Mouse (Mus musculus) hindbrain, embryonic 16.5 days (tissue): ENCODE measurements around the gene Galnt2. TPM values are rescaled to one million over a fixed set of nuclear protein-coding genes. Genes with fewer than 3 reads are reported as not detected.

Experiments
- ATAC-seq: fragments of 200-750 bp; cut with Nextera tagmentation; 2 replicates; pipeline ENCODE4 v1.8.0; 2017; ENCODE audit warnings: moderate TSS enrichment, moderate library complexity
- H3K27ac ChIP-seq: fragments of 300-500 bp; sonication (generic); 2 replicates; pipeline ENCODE4 v1.5.1; 2014; ENCODE audit warnings: low read depth, mild to moderate bottlenecking, control low read depth, low read length, moderate library complexity
- H3K27me3 ChIP-seq: fragments of 300-500 bp; sonication (generic); replicated peaks from 2 replicates; pipeline ENCODE4 v1.6.1; 2014; ENCODE audit warnings: low read length; ENCODE audit not compliant: control insufficient read depth, insufficient read depth
- H3K36me3 ChIP-seq: fragments of 300-500 bp; sonication (generic); 2 replicates; pipeline ENCODE4 v1.6.1; 2014; ENCODE audit warnings: mild to moderate bottlenecking, low read length, moderate library complexity, mixed read lengths; ENCODE audit not compliant: control insufficient read depth, insufficient read depth
- H3K4me1 ChIP-seq: fragments of 300-500 bp; sonication (generic); 2 replicates; pipeline ENCODE4 v1.6.1; 2014; ENCODE audit warnings: low read depth, low read length; ENCODE audit not compliant: control insufficient read depth, insufficient read depth
- H3K4me2 ChIP-seq: fragments of 300-500 bp; sonication (generic); 2 replicates; pipeline ENCODE4 v1.6.1; 2014; ENCODE audit warnings: mild to moderate bottlenecking, low read length, control low read depth, moderate library complexity
- H3K4me3 ChIP-seq: fragments of 300-500 bp; sonication (generic); 2 replicates; pipeline ENCODE4 v1.5.1; 2014; ENCODE audit warnings: mild to moderate bottlenecking, low read length, control low read depth, moderate library complexity
- H3K9ac ChIP-seq: fragments of 300-500 bp; sonication (generic); 2 replicates; pipeline ENCODE4 v1.6.1; 2014; ENCODE audit warnings: low read depth, mild to moderate bottlenecking, control low read depth, low read length, moderate library complexity
- H3K9me3 ChIP-seq: fragments of 300-500 bp; sonication (generic); 2 replicates; pipeline ENCODE4 v1.6.1; 2014; ENCODE audit warnings: mild to moderate bottlenecking, low read length, moderate library complexity; ENCODE audit not compliant: control insufficient read depth
- WGBS: fragments of 180-500 bp; shearing (Covaris S2); extraction: QIAGEN DNeasy Blood & Tissue Kit; methylation state at CpG from one replicate; pipeline ENCODE4 v1.1.7; 2014; 5-methylcytosine and 5-hydroxymethylcytosine counted together
- polyA plus RNA-seq: library from polyadenylated mRNA; unstranded; fragments of >200 nt; fragmentation: Nextera tagmentation; extraction: Ambion mirVana; gene quantifications from 2 replicates; pipeline ENCODE4 v1.2.1, GENCODE M21; 2015

Galnt2 gene
- polyA plus RNA-seq, 1 experiment from 2014 or later: 33.8 TPM

GRCm38 (mm10) chr8:124196195-124196594 lies 35.0 kb upstream of the Galnt2 start:
- no peak for ATAC-seq
- no peaks in the 10 kb centered on the region for H3K27me3 ChIP-seq
- 56% methylated on average over 5 of the region's 5 CpGs for WGBS
- H3K4me3 ChIP-seq: no peak overlapping the region
- H3K9ac ChIP-seq: no peak overlapping the region
- no peak overlapping the region for H3K27ac ChIP-seq
- H3K36me3 ChIP-seq: no peaks in the 10 kb centered on the region
- H3K4me1 ChIP-seq: no peaks in the 10 kb centered on the region
- no peak overlapping the region for H3K4me2 ChIP-seq
- no peaks in the 10 kb centered on the region for H3K9me3 ChIP-seq

DNA sequence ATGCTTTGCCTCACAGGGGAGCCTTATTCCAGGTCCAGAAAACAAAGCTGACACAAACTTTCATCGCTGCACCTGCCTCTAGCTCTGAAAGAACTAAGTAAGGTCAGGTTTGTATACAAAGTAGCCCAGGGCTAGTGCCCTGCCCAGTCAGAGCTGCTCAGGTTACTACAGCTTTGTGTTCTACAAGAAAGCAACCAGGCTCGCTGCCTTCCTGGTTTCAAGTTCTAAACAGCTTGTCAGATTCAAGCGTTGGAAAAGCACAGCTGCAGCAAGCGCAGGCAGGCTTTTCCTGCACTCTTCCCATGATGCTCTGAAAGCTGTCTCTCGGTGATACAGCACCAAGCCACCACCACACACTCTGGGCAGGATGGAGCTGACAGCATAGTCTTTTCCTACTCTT lies 34.4 kb upstream of the Galnt2 start:
- Histone ChIP-seq H3K27me3 (no peaks in the 10 kb centered on the region), H3K9me3 (no peaks in the 10 kb centered on the region), H3K9ac (no peak overlapping the region), H3K27ac (no peak overlapping the region), H3K4me1 (no peaks in the 10 kb centered on the region), H3K4me3 (no peak overlapping the region), H3K36me3 (no peaks in the 10 kb centered on the region), H3K4me2 (no peak overlapping the region)
- 66% methylated on average over 5 of the region's 5 CpGs for WGBS
- no peak for ATAC-seq

DNA sequence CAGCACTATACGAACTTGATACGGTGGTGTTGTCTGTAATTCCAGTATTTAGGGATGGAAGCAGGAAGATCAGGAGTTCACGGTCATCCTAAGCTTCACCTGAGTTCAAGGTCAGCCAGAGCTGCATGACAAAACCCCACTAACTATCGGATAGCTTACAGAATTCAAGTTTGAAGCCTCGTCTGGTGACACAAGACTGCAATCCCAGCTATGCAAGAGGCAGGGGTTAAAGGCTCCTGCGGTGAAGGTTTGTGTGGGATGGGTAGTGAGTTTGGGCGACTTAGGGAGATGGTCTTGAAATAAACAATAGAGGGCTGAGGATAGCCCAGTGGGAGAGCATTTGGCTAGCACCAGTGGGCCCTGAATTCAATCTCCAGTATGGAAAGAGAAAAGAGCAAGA lies 33.0 kb upstream of the Galnt2 start:
- Histone ChIP-seq H3K36me3 (no peaks in the 10 kb centered on the region), H3K9me3 (no peaks in the 10 kb centered on the region), H3K4me3 (no peak overlapping the region), H3K27ac (no peak overlapping the region), H3K9ac (no peak overlapping the region), H3K4me2 (no peak overlapping the region), H3K4me1 (no peaks in the 10 kb centered on the region), H3K27me3 (no peaks in the 10 kb centered on the region)
- ATAC-seq: no peak
- WGBS: 82% methylated on average over 7 of the region's 7 CpGs

GRCm38 (mm10) chr8:124200400-124200799 lies 30.8 kb upstream of the Galnt2 start:
- no peak overlapping the region for H3K4me3 ChIP-seq
- no peaks in the 10 kb centered on the region for H3K4me1 ChIP-seq
- no peaks in the 10 kb centered on the region for H3K27me3 ChIP-seq
- H3K9me3 ChIP-seq: no peaks in the 10 kb centered on the region
- H3K36me3 ChIP-seq: no peaks in the 10 kb centered on the region
- WGBS: 41% methylated on average over 7 of the region's 7 CpGs
- no peak overlapping the region for H3K4me2 ChIP-seq
- no peak overlapping the region for H3K9ac ChIP-seq
- ATAC-seq: no peak
- H3K27ac ChIP-seq: no peak overlapping the region

GRCm38 (mm10) chr8:124201706-124202105 lies 29.5 kb upstream of the Galnt2 start:
- H3K27me3 ChIP-seq: no peaks in the 10 kb centered on the region
- H3K36me3 ChIP-seq: no peaks in the 10 kb centered on the region
- H3K4me2 ChIP-seq: no peak overlapping the region
- ATAC-seq: no peak
- H3K4me1 ChIP-seq: no peaks in the 10 kb centered on the region
- WGBS: 94% methylated on average over 8 of the region's 8 CpGs
- H3K9ac ChIP-seq: no peak overlapping the region
- no peak overlapping the region for H3K4me3 ChIP-seq
- no peaks in the 10 kb centered on the region for H3K9me3 ChIP-seq
- no peak overlapping the region for H3K27ac ChIP-seq

DNA sequence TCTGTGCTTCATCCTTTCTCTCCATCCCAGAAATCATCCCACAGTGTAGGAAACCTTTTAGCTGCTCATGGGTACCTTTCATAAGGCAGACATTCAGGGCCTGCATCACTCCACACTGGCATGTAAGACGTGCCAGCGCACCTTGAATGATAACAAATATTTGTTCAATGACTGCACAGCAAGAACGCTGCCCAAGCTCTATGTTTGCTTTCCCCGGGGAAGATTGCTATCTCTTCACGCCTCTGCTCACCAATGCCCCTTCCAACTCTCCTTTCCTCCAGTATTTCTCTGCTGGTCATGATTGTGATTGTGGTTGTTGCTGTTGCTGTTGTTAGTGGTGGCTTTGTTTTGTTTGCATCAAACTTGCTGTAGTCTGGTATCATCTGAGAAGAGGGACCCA lies 28.3 kb upstream of the Galnt2 start:
- no peak for ATAC-seq
- H3K36me3 ChIP-seq: no peaks in the 10 kb centered on the region
- H3K9me3 ChIP-seq: no peaks in the 10 kb centered on the region
- WGBS: 82% methylated on average over 5 of the region's 5 CpGs
- no peak overlapping the region for H3K4me3 ChIP-seq
- H3K9ac ChIP-seq: no peak overlapping the region
- H3K27me3 ChIP-seq: no peaks in the 10 kb centered on the region
- H3K4me2 ChIP-seq: no peak overlapping the region
- no peaks in the 10 kb centered on the region for H3K4me1 ChIP-seq
- no peak overlapping the region for H3K27ac ChIP-seq

DNA sequence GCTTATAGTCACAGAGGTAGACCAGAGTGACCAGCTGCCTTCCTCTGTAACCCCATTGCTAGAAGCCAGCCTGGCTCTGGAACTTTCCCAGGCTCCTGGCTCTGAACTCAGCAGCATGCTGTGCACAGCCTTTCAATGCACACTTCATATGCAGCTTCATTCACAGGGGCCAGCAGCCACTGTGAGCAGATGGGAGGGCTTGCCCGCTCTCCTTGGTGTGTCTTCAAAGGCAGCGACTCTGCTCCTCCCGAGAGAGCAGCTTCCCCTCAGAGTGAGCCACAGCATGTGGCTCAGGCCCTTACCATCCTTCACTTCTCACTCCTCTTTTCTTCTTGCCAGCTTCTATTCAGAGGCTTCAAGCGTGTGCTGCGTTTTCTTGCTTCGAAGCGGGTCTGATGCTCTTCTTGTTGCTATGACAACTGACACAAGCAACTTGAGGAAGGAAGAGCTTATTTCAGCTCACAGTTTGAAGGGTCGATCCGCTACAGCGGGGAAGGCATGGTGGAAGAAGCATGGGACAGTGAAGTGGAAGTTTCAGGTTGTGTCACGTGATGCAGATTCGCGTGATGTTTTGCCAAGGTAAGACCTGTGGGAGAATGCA lies 27.1 kb upstream of the Galnt2 start:
- H3K4me2 ChIP-seq: no peak overlapping the region
- no peak overlapping the region for H3K27ac ChIP-seq
- no peak overlapping the region for H3K9ac ChIP-seq
- no peaks in the 10 kb centered on the region for H3K27me3 ChIP-seq
- H3K36me3 ChIP-seq: no peaks in the 10 kb centered on the region
- 55% methylated on average over 13 of the region's 13 CpGs for WGBS
- no peaks in the 10 kb centered on the region for H3K9me3 ChIP-seq
- H3K4me1 ChIP-seq: no peaks in the 10 kb centered on the region
- peak; percentile 80 for ATAC-seq
- no peak overlapping the region for H3K4me3 ChIP-seq

DNA sequence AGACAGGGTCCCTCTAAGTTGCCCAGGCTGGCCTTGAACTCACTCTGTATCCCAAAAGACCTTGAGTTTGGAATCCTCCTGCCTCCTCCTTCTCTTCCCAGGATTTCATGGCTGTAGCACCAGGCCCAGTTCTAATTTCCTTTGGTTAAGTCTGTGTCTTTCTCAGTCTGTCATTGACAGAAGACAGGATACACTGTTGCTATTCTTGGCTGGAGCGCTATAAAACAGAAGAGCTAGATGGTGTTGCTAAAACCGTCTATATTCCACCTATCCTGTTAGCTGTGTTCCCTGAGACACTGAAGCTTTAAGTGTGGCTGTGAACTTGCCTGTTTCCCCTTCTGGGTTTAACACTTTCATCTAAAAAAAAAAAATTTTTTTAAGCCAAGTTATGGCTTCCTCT lies 19.0 kb upstream of the Galnt2 start:
- 81% methylated on average over 2 of the region's 2 CpGs for WGBS
- no peak for ATAC-seq
- H3K4me3 ChIP-seq: no peak overlapping the region
- H3K27me3 ChIP-seq: no peaks in the 10 kb centered on the region
- H3K9me3 ChIP-seq: no peaks in the 10 kb centered on the region
- H3K9ac ChIP-seq: no peak overlapping the region
- no peaks in the 10 kb centered on the region for H3K4me1 ChIP-seq
- no peak overlapping the region for H3K27ac ChIP-seq
- H3K36me3 ChIP-seq: no peaks in the 10 kb centered on the region
- no peak overlapping the region for H3K4me2 ChIP-seq

DNA sequence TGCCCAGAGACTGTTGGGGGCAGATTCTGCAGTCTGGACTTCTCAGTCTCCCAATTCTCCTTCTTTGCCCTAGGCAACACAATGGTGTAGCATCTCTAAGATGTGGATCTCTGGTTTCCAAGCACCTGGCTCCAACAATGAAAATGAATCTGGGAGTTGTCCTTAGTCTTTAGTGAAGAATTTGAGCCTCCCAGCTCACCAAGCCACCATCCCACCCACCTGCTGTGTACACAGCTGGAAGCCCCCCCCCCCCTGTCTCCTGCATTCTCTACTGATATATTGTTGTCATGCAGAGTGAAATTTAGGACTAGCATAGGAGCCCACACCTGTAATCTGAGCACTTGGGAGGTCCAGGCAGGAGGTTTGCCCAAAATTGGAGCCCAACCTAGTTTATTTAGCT lies 14.2 kb upstream of the Galnt2 start:
- Histone ChIP-seq H3K9me3 (no peaks in the 10 kb centered on the region), H3K27ac (no peak overlapping the region), H3K36me3 (no peaks in the 10 kb centered on the region), H3K27me3 (no peaks in the 10 kb centered on the region), H3K4me1 (no peaks in the 10 kb centered on the region), H3K4me3 (no peak overlapping the region), H3K4me2 (no peak overlapping the region), H3K9ac (no peak overlapping the region)
- ATAC-seq: no peak

DNA sequence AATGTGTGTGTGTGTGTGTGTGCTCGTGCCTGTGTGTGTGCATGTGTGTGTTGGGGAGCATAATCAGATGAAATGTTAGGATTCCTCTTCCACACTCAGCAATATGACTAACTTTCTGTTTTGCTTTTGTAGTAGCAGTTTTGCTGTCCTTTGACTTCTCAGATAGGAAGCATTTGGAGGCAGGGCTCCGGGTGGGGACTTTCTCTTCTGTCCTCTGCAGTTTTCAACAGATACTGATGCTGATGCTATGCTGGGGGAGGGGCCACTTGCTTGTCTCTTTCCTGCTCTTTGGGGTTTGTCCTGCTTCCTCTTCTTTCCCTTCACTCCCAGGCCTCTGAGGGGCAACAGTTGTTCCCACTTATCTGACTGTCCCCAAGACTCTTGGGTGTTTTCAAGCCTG lies 1.3 kb upstream of the Galnt2 start:
- ATAC-seq: no peak
- H3K27ac ChIP-seq: no peak overlapping the region
- no peaks in the 10 kb centered on the region for H3K9me3 ChIP-seq
- no peaks in the 10 kb centered on the region for H3K36me3 ChIP-seq
- peaks cover 27% of the 10 kb centered on the region for H3K4me1 ChIP-seq
- H3K4me3 ChIP-seq: no peak overlapping the region
- 74% methylated on average over 2 of the region's 2 CpGs for WGBS
- H3K9ac ChIP-seq: no peak overlapping the region
- H3K27me3 ChIP-seq: no peaks in the 10 kb centered on the region
- H3K4me2 ChIP-seq: no peak overlapping the region
